Mouse (Mus musculus): Measurements from ENCODE around the gene Paf1. TPM values are rescaled to one million over a fixed set of nuclear protein-coding genes. Genes with fewer than 3 reads are reported as not detected.

The Paf1 gene
- polyA plus RNA-seq, 1 experiment from 2014 or later, result 97.4 TPM

DNA sequence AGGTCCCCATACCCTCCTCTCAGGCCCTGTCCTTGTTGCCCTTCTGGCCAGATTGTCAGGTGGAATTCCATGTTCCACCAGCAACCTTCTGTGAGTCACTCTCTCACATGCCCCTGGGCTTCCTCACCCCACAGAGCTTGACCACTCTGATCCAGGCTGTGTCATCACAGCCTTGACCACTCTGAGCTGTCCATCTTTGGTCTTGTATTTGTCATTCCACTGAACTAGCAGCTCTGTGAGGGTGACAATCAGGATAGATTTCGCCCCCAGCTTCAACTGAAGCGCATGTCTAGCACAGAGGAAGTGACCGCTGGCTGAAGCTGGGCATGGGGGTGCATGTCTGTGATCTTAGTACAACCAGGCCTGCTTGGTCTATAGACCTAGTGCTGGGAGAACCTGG, 2.4 kb upstream of the Paf1 start:
- Histone ChIP-seq H3K4me2 (replicated peaks; ENCODE audit: low read depth, low read length) (no peak overlapping the region), H3K9ac (replicated peaks; ENCODE audit: low read length) (no peak overlapping the region), H3K4me3 (ENCODE audit: low read length) (no peak overlapping the region), H3K9me3 (ENCODE audit: low read length) (no peaks in the 10 kb centered on the region), H3K27me3 (ENCODE audit: insufficient read depth, low read length) (no peaks in the 10 kb centered on the region), H3K27ac (ENCODE audit: low read length) (no peak overlapping the region), H3K4me1 (ENCODE audit: insufficient read depth, low read length) (peaks cover 20% of the 10 kb centered on the region), H3K36me3 (ENCODE audit: insufficient read depth, low read length) (peaks cover 36% of the 10 kb centered on the region)
- no peak for ATAC-seq (ENCODE audit: low FRiP score, low TSS enrichment)
- 97% methylated on average over 3 of the region's 3 CpGs for WGBS

DNA sequence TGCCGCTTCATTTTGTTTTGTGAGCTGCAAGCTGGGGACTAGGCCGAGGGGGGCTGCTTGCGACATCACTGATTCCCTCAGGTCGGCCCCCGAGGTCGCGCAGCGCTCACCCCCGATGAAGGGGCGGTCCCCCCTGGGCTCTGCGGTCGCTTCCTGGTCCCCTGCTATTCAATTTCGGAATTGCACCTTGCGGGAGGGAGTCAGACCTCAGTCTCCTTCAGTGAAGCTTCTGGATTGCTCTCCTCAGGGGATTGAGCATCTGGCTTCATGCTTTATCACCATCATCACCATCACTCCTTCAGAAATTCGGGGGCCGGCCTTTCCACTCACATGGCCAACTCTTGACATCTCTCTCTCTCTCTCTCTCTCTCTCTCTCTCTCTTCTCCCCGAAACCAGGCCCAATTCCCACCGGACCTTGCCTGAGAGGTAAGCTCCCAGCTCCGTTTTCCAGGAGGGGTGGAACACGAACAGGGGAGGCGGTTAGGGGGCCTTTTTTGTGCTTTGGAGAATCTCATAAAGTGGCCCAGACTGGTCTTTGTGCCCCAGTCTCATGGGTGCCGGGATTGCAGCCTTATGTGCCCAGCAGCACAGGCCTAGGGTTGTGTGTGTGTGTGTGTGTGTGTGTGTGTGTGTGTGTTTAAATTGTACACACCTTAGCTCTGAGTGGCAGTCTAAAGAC, 661 bp downstream of the Paf1 start:
- Histone ChIP-seq H3K4me2 (replicated peaks; ENCODE audit: low read depth, low read length) (peak overlapping the region; percentile 89), H3K9ac (replicated peaks; ENCODE audit: low read length) (peak overlapping the region; percentile 91), H3K4me3 (ENCODE audit: low read length) (peak overlapping the region; percentile 90), H3K9me3 (ENCODE audit: low read length) (no peaks in the 10 kb centered on the region), H3K4me1 (ENCODE audit: insufficient read depth, low read length) (peaks cover 16% of the 10 kb centered on the region), H3K27ac (ENCODE audit: low read length) (peak overlapping the region; percentile 68; the same call in 1 of the 2 replicates), H3K27me3 (ENCODE audit: insufficient read depth, low read length) (no peaks in the 10 kb centered on the region), H3K36me3 (ENCODE audit: insufficient read depth, low read length) (peaks cover 54% of the 10 kb centered on the region)
- 6% methylated on average over 20 of the region's 22 CpGs for WGBS
- ATAC-seq (ENCODE audit: low FRiP score, low TSS enrichment), result no peak

DNA sequence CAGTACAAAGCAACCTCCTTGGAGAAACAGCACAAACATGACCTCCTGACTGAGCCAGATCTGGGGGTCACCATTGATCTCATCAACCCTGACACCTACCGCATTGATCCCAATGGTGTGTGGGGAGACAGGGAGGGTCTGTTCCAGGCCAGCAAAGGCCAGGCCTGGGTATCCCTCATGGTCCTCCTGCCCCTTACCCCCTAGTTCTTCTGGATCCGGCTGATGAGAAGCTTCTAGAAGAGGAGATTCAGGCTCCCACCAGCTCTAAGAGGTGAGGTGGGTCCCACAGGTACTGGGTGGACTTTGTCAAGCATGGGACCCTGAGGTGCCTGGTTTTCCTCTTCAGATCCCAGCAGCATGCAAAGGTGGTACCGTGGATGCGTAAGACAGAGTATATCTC, 2.7 kb downstream of the Paf1 start:
- no peak for ATAC-seq (ENCODE audit: low FRiP score, low TSS enrichment)
- peaks cover 16% of the 10 kb centered on the region for H3K4me1 ChIP-seq (ENCODE audit: insufficient read depth, low read length)
- no peaks in the 10 kb centered on the region for H3K9me3 ChIP-seq (ENCODE audit: low read length)
- no peak overlapping the region for H3K9ac ChIP-seq (replicated peaks; ENCODE audit: low read length)
- peaks cover 54% of the 10 kb centered on the region for H3K36me3 ChIP-seq (ENCODE audit: insufficient read depth, low read length)
- no peak overlapping the region for H3K27ac ChIP-seq (ENCODE audit: low read length)
- H3K4me3 ChIP-seq (ENCODE audit: low read length), result no peak overlapping the region
- no peak overlapping the region for H3K4me2 ChIP-seq (replicated peaks; ENCODE audit: low read depth, low read length)
- no peaks in the 10 kb centered on the region for H3K27me3 ChIP-seq (ENCODE audit: insufficient read depth, low read length)
- 91% methylated on average over 4 of the region's 4 CpGs for WGBS

DNA sequence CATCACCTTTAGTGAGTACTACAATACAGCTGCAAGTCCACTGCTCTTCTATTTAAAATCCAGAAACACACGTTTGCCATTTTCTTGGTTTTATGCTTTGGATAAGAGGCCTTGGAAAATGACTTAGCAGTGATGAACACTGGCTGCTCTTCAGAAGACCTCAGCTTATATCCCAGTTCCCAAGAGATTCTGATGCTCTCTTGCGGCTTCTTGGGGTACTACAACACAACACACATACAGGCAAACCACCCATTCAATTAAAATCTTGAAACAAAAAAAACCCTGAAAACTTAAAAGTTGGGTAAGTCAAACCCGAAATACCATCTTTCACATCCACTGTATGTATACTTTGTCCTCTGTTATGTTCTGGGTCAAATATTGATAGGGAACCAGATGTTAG, 5.2 kb downstream of the Paf1 start:
- peaks cover 7% of the 10 kb centered on the region for H3K4me1 ChIP-seq (ENCODE audit: insufficient read depth, low read length)
- H3K4me3 ChIP-seq (ENCODE audit: low read length), result no peak overlapping the region
- no peak for ATAC-seq (ENCODE audit: low FRiP score, low TSS enrichment)
- 70% methylated on average over 3 of the region's 3 CpGs for WGBS
- H3K27me3 ChIP-seq (ENCODE audit: insufficient read depth, low read length), result no peaks in the 10 kb centered on the region
- no peak overlapping the region for H3K4me2 ChIP-seq (replicated peaks; ENCODE audit: low read depth, low read length)
- H3K9ac ChIP-seq (replicated peaks; ENCODE audit: low read length), result no peak overlapping the region
- peaks cover 70% of the 10 kb centered on the region for H3K36me3 ChIP-seq (ENCODE audit: insufficient read depth, low read length)
- H3K27ac ChIP-seq (ENCODE audit: low read length), result no peak overlapping the region
- H3K9me3 ChIP-seq (ENCODE audit: low read length), result no peaks in the 10 kb centered on the region

DNA sequence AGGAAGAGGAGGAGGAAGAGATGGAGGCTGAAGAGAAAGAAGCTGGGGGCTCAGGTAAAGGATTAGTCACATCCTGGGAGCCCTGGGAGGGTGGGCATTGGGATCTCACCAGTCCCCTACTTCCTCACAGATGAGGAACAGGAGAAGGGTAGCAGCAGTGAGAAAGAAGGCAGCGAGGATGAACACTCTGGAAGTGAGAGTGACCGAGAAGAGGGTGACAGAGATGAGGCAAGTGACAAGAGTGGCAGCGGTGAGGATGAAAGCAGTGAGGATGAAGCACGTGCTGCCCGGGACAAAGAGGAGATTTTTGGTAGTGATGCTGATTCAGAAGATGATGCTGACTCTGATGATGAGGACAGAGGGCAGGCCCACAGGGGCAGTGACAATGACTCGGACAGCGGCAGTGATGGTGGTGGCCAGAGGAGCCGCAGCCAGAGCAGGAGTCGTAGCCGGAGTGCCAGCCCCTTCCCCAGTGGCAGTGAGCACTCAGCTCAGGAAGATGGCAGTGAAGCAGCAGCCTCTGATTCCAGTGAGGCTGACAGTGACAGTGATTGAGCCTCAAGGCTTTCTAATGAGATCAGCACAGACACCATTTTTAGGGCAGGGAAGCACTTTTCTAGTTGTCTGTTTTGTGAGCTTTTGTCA, 6.1 kb downstream of the Paf1 start:
- ATAC-seq (ENCODE audit: low FRiP score, low TSS enrichment), result no peak

DNA sequence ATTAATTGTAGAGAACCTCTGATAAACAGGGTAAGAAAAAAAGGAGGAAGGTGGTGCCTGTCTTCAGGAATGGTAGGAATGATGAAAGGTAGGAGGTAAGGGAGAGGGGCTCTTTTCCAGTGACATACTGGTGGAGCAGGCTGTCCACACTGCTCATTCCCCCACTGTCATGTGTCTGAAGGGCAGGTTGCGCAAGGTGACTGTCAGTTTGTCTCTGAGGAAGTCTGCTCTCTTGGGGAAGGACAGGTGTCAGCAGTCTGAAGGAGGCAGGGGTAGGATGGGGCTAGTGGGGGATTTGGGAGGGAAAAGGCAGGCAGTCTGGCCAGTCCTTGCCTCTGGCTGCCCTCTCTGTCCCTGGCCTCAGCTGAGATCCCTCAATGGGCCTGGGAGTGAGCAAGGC, 8.3 kb downstream of the Paf1 start:
- Histone ChIP-seq H3K36me3 (ENCODE audit: insufficient read depth, low read length) (peaks cover 88% of the 10 kb centered on the region), H3K27ac (ENCODE audit: low read length) (no peak overlapping the region), H3K9ac (replicated peaks; ENCODE audit: low read length) (no peak overlapping the region), H3K27me3 (ENCODE audit: insufficient read depth, low read length) (no peaks in the 10 kb centered on the region), H3K9me3 (ENCODE audit: low read length) (no peaks in the 10 kb centered on the region), H3K4me1 (ENCODE audit: insufficient read depth, low read length) (no peaks in the 10 kb centered on the region), H3K4me2 (replicated peaks; ENCODE audit: low read depth, low read length) (no peak overlapping the region), H3K4me3 (ENCODE audit: low read length) (no peak overlapping the region)
- WGBS, result 100% methylated on average over 1 of the region's 1 CpGs
- ATAC-seq (ENCODE audit: low FRiP score, low TSS enrichment), result no peak

More for the DNA sequence above, 6.1 kb downstream of the Paf1 start:
- peaks cover 79% of the 10 kb centered on the region for H3K36me3 ChIP-seq (ENCODE audit: insufficient read depth, low read length)
- no peaks in the 10 kb centered on the region for H3K9me3 ChIP-seq (ENCODE audit: low read length)
- no peaks in the 10 kb centered on the region for H3K27me3 ChIP-seq (ENCODE audit: insufficient read depth, low read length)
- H3K4me2 ChIP-seq (replicated peaks; ENCODE audit: low read depth, low read length), result no peak overlapping the region
- no peak overlapping the region for H3K27ac ChIP-seq (ENCODE audit: low read length)
- whole genome bisulfite sequencing, result 91% methylated on average over 10 of the region's 10 CpGs
- peaks cover 3% of the 10 kb centered on the region for H3K4me1 ChIP-seq (ENCODE audit: insufficient read depth, low read length)
- no peak overlapping the region for H3K9ac ChIP-seq (replicated peaks; ENCODE audit: low read length)
- no peak overlapping the region for H3K4me3 ChIP-seq (ENCODE audit: low read length)

DNA sequence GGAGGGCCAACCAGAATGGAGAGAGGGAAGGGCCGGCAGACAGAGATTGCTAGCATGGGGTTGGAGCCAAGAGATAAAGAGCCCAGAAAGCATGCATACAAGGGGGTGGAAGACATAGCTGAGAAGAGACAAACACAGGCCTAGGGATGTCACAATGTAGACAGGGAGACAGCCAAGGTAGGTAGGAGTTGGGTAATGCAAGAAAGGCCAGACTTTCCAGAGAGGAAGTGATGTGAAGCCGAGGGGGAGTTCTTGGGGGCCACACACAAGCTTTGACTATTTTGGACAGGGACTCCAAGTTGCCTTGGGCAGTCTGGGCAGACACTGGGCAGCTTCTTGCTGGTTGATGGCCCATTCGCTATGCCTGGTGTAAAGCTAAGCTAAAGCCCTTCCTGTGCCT, 9.2 kb downstream of the Paf1 start:
- no peaks in the 10 kb centered on the region for H3K4me1 ChIP-seq (ENCODE audit: insufficient read depth, low read length)
- no peaks in the 10 kb centered on the region for H3K27me3 ChIP-seq (ENCODE audit: insufficient read depth, low read length)
- H3K4me3 ChIP-seq (ENCODE audit: low read length), result no peak overlapping the region
- 73% methylated on average over 3 of the region's 3 CpGs for WGBS
- H3K27ac ChIP-seq (ENCODE audit: low read length), result no peak overlapping the region
- H3K9me3 ChIP-seq (ENCODE audit: low read length), result no peaks in the 10 kb centered on the region
- peaks cover 88% of the 10 kb centered on the region for H3K36me3 ChIP-seq (ENCODE audit: insufficient read depth, low read length)
- no peak overlapping the region for H3K4me2 ChIP-seq (replicated peaks; ENCODE audit: low read depth, low read length)
- no peak for ATAC-seq (ENCODE audit: low FRiP score, low TSS enrichment)
- no peak overlapping the region for H3K9ac ChIP-seq (replicated peaks; ENCODE audit: low read length)

DNA sequence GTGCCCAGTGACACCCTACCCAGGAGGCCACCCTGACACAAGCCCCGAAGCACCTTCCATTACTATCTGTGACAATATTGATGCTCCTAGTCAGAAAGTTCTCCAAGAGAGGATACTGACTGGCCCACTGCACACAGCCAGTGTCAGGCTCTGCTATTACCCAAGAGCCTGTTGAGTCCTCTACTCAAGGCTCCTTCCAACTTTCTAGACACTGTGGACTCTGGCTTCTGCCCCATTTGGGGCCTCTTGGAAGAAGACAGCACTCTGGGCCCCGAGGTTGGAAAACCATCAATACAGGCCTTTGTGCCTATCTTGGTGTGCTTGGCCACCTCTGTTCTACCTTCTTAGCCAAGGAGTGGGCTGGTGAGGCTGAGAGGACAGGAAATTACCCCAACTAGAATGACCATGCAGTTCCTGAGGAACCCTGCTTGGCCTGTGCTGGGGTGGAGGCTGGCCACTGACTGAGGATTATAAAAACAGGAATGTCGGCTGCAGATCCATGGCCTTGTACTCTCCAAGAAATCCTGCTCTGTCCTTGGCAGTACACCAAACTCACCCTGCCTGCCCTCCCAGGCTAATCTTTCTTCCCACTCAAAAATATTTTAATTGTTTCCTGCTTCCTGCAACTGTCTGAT, 18.2 kb downstream of the Paf1 start:
- Histone ChIP-seq H3K9ac (replicated peaks; ENCODE audit: low read length) (no peak overlapping the region), H3K27me3 (ENCODE audit: insufficient read depth, low read length) (no peaks in the 10 kb centered on the region), H3K9me3 (ENCODE audit: low read length) (no peaks in the 10 kb centered on the region), H3K4me2 (replicated peaks; ENCODE audit: low read depth, low read length) (no peak overlapping the region), H3K4me1 (ENCODE audit: insufficient read depth, low read length) (no peaks in the 10 kb centered on the region), H3K36me3 (ENCODE audit: insufficient read depth, low read length) (peaks cover 39% of the 10 kb centered on the region), H3K4me3 (ENCODE audit: low read length) (no peak overlapping the region), H3K27ac (ENCODE audit: low read length) (peak overlapping the region; percentile 39; the same call in 1 of the 2 replicates)
- WGBS, result 81% methylated on average over 3 of the region's 3 CpGs
- peak; percentile 57; the same call in 1 of the 2 replicates for ATAC-seq (ENCODE audit: low FRiP score, low TSS enrichment)

DNA sequence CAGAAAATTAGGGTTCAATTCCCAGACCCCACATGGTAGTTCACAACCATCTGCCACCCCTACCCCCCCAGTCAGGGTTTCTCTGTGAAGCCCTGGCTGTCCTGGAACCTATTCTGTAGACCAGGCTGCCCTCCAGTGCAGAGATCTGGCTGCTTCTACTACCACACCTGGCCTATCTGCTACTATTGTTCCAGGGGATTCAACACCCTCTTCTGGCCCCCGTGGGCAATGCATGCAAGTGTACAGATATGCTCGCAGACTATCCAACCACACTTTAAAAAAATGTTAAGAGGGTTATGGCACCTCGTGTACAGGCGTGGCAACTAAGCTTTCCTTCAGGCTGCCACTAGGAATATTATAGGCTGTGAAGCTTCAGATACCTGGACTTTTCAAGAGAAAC, 20.1 kb downstream of the Paf1 start:
- H3K4me2 ChIP-seq (replicated peaks; ENCODE audit: low read depth, low read length), result no peak overlapping the region
- WGBS, result 93% methylated on average over 4 of the region's 4 CpGs
- H3K9me3 ChIP-seq (ENCODE audit: low read length), result no peaks in the 10 kb centered on the region
- no peak overlapping the region for H3K9ac ChIP-seq (replicated peaks; ENCODE audit: low read length)
- no peaks in the 10 kb centered on the region for H3K4me1 ChIP-seq (ENCODE audit: insufficient read depth, low read length)
- no peak for ATAC-seq (ENCODE audit: low FRiP score, low TSS enrichment)
- no peak overlapping the region for H3K4me3 ChIP-seq (ENCODE audit: low read length)
- H3K36me3 ChIP-seq (ENCODE audit: insufficient read depth, low read length), result peaks cover 34% of the 10 kb centered on the region
- H3K27me3 ChIP-seq (ENCODE audit: insufficient read depth, low read length), result no peaks in the 10 kb centered on the region
- no peak overlapping the region for H3K27ac ChIP-seq (ENCODE audit: low read length)

DNA sequence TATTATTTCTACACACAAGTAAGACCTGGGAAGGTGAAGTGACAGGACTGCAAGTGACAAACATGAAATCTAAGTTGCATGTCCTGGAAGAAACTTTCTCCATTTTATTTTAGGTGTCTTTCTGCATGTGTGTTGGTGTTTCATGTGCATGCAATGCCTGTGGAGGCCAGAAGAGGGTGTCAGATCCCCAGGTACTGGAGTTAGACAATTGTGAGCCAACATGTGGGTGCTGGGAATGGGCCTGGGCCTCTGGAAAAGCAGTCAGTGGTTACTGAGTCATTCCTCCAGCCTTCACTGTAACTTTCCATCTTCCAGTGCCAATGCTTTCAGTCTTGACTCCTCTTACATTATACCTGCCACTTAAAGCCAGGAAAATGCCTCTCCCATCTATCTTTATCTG, 24.6 kb downstream of the Paf1 start:
- Histone ChIP-seq H3K4me1 (ENCODE audit: insufficient read depth, low read length) (no peaks in the 10 kb centered on the region), H3K4me2 (replicated peaks; ENCODE audit: low read depth, low read length) (no peak overlapping the region), H3K27ac (ENCODE audit: low read length) (no peak overlapping the region), H3K4me3 (ENCODE audit: low read length) (no peak overlapping the region), H3K9me3 (ENCODE audit: low read length) (no peaks in the 10 kb centered on the region), H3K9ac (replicated peaks; ENCODE audit: low read length) (no peak overlapping the region), H3K36me3 (ENCODE audit: insufficient read depth, low read length) (peaks cover 62% of the 10 kb centered on the region), H3K27me3 (ENCODE audit: insufficient read depth, low read length) (no peaks in the 10 kb centered on the region)
- no peak for ATAC-seq (ENCODE audit: low FRiP score, low TSS enrichment)
